Mouse (Mus musculus): Measurements from ENCODE around the gene Ano6.

DNA sequence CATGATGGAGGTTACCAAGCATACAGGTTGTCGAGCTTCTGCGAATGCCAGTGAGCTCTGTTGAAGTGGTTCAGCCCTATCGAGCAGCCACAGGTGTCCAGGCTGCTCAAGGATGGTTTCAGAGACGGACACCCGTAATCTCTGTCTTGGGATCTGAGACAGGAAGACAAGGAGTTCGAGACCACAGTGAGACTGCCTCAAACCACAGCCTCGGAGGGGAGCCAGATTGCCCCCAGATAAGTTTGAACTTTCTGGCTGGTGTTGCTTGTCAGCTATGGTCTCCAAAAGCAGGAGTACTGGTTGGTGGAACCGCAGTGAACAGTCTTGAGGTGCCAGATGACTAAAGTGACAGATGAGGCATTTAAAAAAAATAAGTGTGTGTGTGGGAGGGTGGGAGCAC lies 81.8 kb downstream of the Ano6 start:
- no peak for TF ChIP-seq POLR2A (IDR thresholded peaks at IDR 0.05; ENCODE audit: borderline replicate concordance, low read depth, low read length)
- TF ChIP-seq CTCF (IDR thresholded peaks at IDR 0.05; ENCODE audit: low read depth, low read length) = no peak
